Mouse (Mus musculus): ENCODE data around the gene Ttc9.

The Ttc9 gene

GRCm38 (mm10) chr12:81662076-81662475 lies 31.0 kb downstream of the Ttc9 start:
- no peak for DNase-seq

DNA sequence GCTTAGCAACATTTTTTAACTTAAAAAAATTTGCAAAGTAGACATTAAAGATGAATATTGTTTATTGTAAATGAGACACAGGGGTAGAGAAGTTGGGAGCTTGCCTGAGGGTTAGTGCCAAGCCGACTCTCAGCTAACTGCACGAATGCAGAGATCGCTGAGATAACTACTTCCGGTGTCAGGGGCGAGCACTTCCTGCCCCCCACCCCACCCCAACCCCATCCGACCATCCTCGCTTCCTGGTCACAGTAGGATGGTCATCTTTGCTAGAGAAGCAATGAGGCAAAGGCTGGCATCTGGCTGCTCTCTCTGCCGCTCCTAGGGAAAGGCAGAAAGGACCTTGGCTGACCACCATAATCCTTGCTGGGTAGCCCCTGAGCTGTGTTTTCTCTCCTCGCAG lies 32.1 kb downstream of the Ttc9 start:
- DNase-seq: no peak

DNA sequence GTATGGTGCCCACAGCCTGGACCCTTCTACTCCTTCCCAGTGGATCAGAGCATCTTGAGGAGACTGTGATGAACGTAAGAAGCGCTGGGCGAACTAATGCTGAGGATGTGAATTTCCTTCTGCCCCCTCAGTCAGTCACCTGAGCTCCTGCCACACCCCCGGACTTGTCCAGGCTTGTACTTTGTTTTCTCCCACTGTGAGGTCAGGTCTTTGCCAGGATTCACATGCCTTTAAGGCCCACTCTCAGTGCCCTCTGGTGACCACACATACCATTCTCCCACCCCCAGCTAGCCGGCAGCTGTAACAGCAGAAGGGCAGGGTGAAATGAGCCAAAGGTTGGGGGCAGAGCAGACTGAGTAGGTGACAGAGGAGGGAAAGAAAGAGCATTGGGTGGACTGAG lies 32.9 kb downstream of the Ttc9 start:
- no peak for DNase-seq

DNA sequence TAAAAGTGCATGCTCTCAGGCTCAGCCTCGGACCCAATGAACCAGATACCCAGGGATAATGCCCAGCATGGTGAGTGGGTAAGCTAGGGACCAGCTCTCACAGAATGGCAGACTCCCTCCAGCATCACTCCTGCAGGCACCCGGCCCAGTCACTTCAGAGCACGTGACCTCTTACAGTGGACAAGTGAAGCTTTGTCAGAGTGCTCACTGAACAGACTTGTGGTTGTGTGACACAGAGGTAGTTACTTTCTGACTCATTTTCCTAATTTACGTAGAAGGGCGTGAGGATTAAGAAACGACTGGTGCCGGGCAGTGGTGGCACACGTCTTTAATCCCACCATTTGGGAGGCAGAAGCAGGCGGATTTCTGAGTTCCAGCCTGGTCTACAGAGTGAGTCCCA lies 37.4 kb downstream of the Ttc9 start:
- DNase-seq: no peak

GRCm38 (mm10) chr12:81675557-81675956 lies 44.5 kb downstream of the Ttc9 start:
- no peak for DNase-seq

DNA sequence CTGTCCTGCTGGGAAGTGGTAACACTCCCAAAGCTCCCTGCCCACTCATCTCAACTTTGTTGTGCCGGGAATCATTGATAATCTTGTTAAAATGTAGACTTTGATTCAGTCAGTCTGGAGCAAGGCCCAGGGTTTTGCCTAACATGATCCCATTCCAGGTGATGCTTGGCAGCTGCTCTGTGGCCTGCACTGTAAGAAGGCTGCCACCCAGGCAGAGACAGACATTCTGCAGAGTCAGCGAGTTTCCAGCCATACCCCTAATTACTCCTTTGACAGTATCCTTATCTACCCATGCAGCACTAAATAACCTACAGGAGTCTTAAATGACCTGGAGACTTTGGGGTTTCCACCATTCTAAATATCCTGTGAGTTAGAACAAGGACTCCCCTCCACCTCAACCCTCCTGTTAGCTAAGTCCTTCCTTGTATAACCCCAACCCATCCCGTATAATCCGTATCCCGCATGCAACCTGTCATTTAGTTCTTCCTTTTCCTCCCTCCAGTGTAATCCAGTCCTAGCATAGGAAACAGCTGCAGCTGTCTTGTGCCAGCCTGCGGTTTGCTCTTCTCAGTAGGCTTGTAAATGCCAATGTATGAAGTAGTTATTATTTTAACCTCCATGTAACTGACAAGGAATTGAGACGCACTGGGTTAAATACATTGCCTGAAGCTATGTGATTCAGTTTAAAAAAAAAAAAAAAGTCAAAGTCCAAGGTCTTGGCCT lies 48.9 kb downstream of the Ttc9 start:
- DNase-seq: no peak

- DNase-seq: no peak
Observed at GRCm38 (mm10) chr12:81683395-81683794, 52.3 kb downstream of the Ttc9 start.

DNA sequence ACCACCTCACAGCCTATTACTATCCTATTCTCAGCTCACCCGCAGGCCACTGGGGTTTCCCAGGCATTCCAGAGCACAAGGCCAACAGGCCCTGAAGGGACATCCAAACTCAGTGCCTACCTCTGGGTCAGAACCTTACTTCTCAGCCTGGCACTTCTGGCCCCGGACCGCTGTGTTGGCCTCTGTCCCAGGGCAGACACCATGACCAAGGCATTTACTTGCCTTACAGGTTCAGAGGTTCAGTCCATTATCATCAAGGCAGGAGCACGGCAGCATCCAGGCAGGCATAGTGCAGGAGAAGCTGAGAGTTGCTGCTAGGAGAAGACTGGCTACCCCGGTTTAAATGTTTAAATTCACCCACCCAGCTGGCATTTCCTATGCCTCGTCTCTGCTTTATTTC lies 53.0 kb downstream of the Ttc9 start:
- DNase-seq: no peak

DNA sequence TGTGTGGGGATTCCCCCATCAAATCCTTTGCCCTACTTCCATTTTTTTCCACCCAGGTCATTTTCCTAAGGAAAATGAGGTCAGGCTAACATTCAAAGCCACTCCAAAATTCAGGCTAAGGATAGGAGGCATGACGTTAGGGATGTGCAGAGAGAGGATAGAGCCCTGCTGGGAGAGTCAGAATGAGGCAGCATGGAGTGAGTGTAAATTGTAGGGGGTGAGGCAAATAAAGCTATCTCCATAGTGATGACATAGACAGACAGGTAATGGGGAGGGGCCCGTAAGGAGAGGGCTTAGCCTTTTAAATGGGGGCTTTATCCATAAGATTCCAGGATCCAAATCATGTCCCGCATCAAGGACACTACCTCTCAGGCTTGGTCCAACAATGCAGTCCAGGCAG lies 54.9 kb downstream of the Ttc9 start:
- no peak for DNase-seq

DNA sequence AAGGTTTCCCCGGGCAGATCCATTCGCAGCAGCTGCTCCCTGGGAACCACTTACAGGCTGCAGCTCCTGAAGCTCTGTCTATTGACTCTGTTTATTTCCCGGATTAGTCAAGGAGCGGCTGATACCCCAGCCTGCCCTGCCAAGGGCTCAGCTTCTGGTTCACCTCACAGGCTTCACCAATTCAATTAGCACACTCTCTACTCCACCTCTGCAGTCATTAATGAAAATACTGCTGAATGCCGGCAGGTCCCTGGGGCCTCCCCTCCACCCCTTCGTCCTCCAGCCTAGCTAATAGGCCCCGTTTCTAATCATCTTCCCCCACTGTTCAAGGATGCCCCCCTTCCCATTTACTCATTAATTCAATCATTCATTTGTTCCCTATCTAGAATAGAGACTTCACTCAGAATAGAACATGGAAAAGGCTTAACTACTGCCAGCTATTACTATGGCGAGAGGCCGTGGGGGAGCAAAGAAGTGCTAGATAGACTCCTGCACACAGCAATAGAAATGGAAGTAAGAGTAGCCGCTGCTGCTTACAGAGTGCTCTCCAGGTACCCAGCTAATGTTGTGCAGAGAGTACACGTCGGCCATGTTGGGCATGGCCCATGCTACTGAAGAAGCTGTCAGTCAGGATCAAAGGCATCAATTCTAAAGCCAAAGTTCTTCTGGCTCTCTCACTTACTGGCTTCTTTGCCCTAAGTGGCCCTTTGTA lies 55.5 kb downstream of the Ttc9 start:
- DNase-seq: no peak

DNA sequence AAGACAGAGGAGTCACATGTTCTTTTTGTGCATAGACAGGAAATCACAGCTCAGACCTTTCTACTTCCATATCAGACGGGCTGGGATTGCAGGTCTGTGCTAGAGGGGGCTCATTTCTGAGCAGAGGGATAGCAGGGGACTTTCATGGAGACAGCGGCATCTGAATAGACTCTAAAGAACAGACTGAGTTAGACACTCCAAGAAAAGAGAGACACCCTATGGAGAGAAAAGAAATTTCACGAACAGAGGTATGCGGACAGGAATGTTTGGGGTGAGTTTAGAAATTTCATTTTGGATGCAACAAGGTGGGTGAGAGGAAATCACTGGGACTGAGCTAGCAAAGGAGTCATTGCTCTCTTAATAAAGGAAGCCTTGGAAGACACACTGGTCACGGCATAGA lies 56.8 kb downstream of the Ttc9 start:
- DNase-seq: no peak

- DNase-seq: no peak
Observed at GRCm38 (mm10) chr12:81688537-81688936, 57.5 kb downstream of the Ttc9 start.

GRCm38 (mm10) chr12:81689505-81690056 lies 58.5 kb downstream of the Ttc9 start:
- DNase-seq: no peak

GRCm38 (mm10) chr12:81690111-81690510 lies 59.1 kb downstream of the Ttc9 start:
- no peak for DNase-seq

- no peak for DNase-seq
Observed at GRCm38 (mm10) chr12:81690751-81691150, 59.7 kb downstream of the Ttc9 start.

DNA sequence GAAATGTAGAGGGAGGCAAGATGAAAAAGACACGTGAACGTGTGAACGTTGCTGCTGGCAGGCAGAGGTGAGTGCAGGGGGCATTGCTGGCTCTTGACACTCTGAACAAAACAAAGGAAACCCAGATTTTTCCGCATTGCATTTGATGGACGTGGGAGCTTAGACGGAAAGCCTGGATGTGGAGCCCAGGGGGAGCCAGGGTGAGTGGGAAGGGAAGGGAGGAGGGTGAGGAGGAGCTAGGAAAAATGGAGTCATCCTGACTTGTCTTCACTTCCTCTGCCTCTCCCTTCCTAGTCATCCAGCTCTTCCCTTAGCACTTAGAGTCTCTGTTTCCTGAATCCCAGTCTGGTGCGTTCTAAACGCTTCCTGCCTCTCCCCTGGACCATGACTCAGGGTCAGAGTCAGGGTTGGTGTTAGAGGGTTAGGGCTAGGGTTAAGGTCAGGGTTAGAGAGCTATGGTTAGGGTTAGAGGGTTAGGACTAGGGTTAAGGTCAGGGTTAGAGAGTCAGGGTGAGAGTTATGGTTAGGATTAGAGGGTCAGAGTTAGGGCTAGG lies 60.2 kb downstream of the Ttc9 start:
- no peak for DNase-seq

DNA sequence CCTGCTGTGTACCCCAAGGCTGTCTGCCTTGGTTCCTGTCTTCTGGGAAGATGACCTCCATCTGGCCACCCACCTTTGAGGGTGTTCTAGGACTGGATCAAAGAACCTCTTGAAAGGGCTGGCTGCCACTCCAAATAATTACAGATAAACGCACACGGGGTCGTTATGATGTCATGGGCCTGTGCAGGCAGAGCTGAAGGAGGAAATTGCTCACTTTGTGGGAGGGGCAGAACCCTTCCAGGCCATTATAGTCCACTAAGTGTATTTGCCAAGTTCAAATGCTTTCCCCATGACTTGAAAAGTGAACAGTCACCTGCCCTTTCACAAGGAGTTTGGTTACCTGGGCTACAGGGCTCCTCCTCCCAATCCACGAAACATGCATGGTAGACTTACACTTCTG lies 67.0 kb downstream of the Ttc9 start:
- DNase-seq: no peak

- DNase-seq: no peak
Observed at GRCm38 (mm10) chr12:81702903-81703302, 71.9 kb downstream of the Ttc9 start.

DNA sequence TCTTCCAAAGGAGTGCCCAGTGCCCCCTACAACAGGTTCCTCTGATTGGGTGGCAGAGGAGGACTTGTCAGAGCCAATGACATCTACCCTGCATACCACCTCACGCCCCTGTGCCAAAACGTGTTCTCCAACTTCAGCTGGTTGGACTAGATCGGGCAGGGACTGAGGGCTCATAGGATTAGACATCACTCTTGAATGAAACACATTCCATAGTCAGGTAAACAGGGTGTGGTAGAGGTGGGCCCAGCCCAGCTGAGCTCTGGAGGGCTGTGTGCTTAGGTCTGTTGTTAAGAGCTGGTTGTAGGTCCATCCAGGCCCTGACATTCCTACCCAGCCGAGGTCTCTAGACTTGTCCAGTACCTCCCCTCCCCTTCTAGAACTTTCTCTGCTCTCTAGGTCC lies 81.6 kb downstream of the Ttc9 start:
- DNase-seq: no peak

All from thymus, postnatal 4 days (tissue).